Mouse (Mus musculus) olfactory bulb, adult 2 months (tissue): ENCODE measurements at regions not wholly inside any gene's neighbourhood (a gene's known extent, or its start where the extent isn't known, plus 50 kb on each side); places are given as distances from the start of the nearest gene placed in this dataset.

Source experiments
- H3K27ac ChIP-seq: fragments of 200-500 bp; 2 replicates; pipeline ENCODE4 v1.5.1; 2012; ENCODE audit warnings: low read depth, low read length; ENCODE audit not compliant: insufficient read depth
- H3K4me1 ChIP-seq: fragments of 200-500 bp; 2 replicates; pipeline ENCODE4 v1.6.1; 2012; ENCODE audit warnings: low read length; ENCODE audit not compliant: control insufficient read depth, insufficient read depth
- H3K4me3 ChIP-seq: fragments of 200-500 bp; 2 replicates; pipeline ENCODE4 v1.5.1; 2012; ENCODE audit warnings: mild to moderate bottlenecking, low read depth, low read length, moderate library complexity; ENCODE audit not compliant: insufficient read depth
- CTCF ChIP-seq: fragments of 200-500 bp; IDR thresholded peaks from 2 replicates; pipeline ENCODE4 v1.5.1; 2012; ENCODE audit warnings: low read depth, mild to moderate bottlenecking, low read length, moderate library complexity; ENCODE audit not compliant: insufficient read depth
- POLR2A ChIP-seq: fragments of 200-500 bp; IDR thresholded peaks from 2 replicates; pipeline ENCODE4 v1.6.1; 2012; ENCODE audit warnings: mild to moderate bottlenecking, low read depth, low read length, moderate library complexity; ENCODE audit not compliant: insufficient read depth
- WGBS: fragments of 180-500 bp; shearing (Covaris S2); methylation state at CpG from one replicate; pipeline ENCODE4 v1.1.7; 2018; 5-methylcytosine and 5-hydroxymethylcytosine counted together

DNA sequence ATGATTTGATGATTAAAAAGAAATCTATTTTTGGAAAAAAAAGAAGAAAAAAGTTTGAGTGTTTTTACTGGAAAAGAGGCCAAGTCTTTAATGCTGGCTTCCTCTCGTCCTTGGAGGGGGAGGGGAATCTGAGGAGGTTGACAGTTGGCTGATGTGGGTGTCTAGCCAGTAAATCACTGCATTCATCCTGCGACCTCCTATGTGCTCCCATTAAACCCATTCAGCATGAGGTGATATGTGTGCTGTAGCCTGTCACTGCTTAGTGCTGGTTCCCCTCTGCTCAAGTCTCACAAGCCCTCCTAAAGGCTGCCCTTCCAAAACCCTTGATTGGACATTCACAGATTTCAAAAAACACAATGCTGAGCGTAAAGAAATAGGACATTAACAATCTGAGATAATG lies 68.7 kb downstream of the Atoh1 start:
- Histone ChIP-seq H3K27ac (no peak overlapping the region), H3K4me1 (peaks cover 4% of the 10 kb centered on the region; the same call in 1 of the 2 replicates), H3K4me3 (no peak overlapping the region)
- 51% methylated on average over 3 of the region's 3 CpGs for WGBS
- TF ChIP-seq POLR2A: no peak
- TF ChIP-seq CTCF: no peak

DNA sequence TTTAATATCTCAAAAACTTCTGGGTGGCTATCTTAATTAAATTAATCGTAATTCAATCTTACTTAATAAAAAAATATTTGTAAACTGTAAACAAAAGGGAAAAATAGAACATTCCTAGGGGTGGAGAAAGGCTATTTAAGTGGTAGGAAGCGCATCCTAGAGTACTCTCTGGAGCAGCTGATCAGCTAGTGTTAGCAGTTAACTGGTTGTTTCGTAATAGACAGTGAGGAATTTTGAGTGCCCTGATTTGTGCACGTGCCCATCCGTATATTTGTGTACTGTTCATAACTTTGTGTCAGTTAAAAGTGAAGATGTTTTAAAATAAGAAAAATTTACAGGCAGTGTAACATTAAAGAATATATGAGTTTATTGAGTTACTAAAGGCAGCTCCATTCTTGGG lies 69.9 kb downstream of the Atoh1 start:
- Histone ChIP-seq H3K27ac (no peak overlapping the region), H3K4me3 (no peak overlapping the region), H3K4me1 (peaks cover 4% of the 10 kb centered on the region; the same call in 1 of the 2 replicates)
- 48% methylated on average over 5 of the region's 5 CpGs for WGBS
- TF ChIP-seq POLR2A (no peak), CTCF (no peak)

DNA sequence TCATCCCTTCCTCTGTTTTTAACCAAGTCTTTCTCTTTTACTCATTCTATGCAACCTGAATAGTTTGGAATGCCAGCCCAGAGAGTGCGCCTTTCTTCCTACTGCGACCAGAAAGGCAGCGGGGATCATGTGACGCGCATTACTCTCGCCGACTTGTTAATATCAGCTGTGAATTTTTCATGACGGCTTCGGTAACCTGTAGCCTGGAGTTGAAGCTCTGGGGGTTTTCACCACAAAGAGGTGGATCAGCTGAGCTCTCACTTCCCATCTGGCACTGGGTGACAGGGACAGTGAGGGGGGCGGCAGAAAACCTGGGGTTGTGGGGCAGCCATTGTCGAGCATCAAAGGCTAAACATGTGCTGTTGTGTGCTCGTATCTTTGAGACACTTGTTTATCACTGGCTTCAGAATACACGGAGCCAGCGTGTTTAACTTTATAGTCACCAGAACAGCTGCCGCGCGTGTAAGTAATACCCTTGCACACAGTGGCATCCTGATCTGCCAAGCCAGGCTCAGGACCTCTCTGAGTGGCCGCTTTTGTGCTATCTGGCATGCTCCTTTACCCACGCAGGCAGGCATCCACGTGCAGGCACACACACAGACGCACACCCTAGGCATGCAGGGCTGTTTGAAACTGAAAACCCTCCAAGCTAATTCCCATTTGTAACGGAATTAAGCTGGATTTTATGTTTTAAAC lies 70.5 kb downstream of the Atoh1 start:
- H3K4me3 ChIP-seq: peak overlapping the region; percentile 23

DNA sequence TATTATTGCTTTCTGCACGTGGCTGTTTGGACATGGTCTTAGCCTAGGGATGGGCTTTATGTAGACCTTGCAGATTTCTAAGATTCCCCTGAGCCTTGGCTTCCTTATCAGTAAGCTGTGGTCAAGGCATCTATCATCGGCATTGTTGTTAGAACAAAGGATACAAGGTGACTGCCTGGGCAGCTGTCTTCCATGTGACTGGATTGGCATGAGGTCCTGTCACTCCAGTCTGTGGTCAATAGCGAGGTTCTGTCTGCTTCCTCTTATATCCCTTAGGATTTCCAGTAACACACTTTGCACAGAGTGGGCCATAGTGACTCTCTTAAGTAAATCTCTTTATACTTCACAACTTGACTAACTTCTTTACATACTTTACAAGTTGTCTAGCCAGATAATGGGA lies 72.0 kb downstream of the Atoh1 start:
- Histone ChIP-seq H3K4me1 (peaks cover 4% of the 10 kb centered on the region; the same call in 1 of the 2 replicates), H3K27ac (no peak overlapping the region), H3K4me3 (no peak overlapping the region)
- TF ChIP-seq POLR2A (no peak), CTCF (no peak)
- 73% methylated on average over 3 of the region's 3 CpGs for WGBS

More for the DNA sequence above, 70.5 kb downstream of the Atoh1 start:
- 3% methylated on average over 22 of the region's 22 CpGs for WGBS
- peaks cover 4% of the 10 kb centered on the region; the same call in 1 of the 2 replicates for H3K4me1 ChIP-seq
- no peak for TF ChIP-seq CTCF
- no peak for TF ChIP-seq POLR2A
- no peak overlapping the region for H3K27ac ChIP-seq

DNA sequence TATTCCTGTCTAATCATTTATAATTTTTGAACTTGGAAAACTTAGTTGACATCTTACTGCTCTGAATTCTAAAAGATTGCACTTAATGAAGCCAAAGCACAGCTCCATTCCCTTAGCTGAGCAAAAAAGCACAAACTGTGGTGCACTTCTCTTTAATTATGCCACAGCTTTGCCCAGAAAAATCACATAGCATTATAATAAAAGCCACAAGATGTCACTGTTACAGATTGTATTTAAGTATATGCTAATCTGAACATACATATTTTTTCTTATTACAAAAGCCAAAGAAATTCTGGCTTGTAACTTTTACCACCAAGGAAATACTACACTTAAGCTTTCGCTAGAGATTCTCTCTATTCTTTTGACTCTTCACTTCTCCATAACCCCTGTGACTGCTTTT lies 86.2 kb downstream of the Atoh1 start:
- TF ChIP-seq CTCF (no peak), POLR2A (no peak)
- H3K27ac ChIP-seq: no peak overlapping the region
- 89% methylated on average over 1 of the region's 1 CpGs for WGBS
- H3K4me1 ChIP-seq: no peaks in the 10 kb centered on the region
- no peak overlapping the region for H3K4me3 ChIP-seq

DNA sequence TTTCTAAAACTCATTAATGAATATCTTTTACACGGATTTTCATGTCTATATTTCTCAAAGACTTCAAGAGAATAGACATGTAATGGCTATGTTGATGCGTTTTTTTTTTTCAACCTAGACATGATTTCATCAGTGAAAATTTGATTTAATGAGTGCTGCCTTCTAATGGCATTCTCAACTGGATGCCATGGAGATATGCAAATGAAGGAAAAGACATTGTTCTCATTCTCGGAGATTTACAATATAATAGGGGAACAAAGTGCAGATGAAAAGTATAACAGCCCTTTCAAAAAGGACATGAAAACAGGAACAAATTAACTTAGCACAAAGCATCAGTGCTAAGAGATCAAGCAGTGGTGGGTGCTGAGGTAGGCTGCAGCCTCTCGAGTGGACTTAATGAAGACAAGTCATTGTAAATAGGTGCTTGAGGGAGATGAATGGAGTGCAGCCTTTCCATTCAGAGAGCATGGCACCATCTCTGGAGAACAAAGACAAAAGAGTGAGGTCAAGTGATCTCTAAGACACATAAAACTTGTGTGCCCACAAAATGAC lies 120.2 kb downstream of the Atoh1 start:
- 30% methylated on average over 4 of the region's 4 CpGs for WGBS

DNA sequence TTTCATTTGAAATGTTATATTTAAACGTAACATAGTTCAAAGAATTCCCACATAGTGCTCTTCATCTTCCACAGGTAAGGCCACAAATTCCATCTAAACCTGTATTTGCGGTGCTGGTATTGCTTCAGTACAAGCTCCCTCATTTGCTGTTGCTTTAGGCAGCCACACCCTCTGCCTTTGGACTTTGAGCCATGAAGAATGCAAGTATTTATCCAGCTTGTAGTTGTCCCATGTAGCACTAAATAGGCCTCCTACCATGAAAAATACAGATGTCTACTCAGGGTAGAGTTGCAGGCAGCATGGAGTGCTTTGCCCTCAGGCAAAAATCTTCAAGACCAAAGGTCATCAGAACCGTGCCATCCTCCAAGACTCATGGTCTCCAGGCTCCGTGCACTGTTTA lies 134.0 kb downstream of the Atoh1 start:
- H3K4me1 ChIP-seq: no peaks in the 10 kb centered on the region
- no peak overlapping the region for H3K4me3 ChIP-seq
- TF ChIP-seq CTCF (no peak), POLR2A (no peak)
- no peak overlapping the region for H3K27ac ChIP-seq
- 78% methylated on average over 4 of the region's 4 CpGs for WGBS

More for the DNA sequence above, 120.2 kb downstream of the Atoh1 start:
- H3K27ac ChIP-seq: no peak overlapping the region
- H3K4me1 ChIP-seq: no peaks in the 10 kb centered on the region
- H3K4me3 ChIP-seq: no peak overlapping the region
- TF ChIP-seq POLR2A: no peak
- TF ChIP-seq CTCF: no peak

DNA sequence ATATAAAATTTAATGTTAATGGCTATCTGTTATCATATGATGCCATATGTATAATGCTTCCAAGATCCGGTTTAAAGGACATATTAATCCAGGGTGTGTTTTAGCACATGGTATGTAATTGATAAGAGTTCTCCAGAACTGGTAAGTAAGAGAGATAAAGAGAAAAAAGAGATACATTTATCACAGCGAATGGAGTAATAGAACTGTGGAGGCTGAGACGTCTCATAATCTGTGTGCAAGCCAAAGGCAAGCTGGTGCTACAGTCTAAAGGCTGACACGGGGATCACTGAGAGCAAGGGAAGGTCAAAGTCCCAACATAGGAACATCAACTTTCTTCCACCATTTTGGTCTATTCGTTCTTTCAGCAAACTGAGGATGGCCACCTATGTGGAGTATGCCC lies 146.0 kb upstream of the Smarcad1 start:
- WGBS: 87% methylated on average over 5 of the region's 5 CpGs
- no peak overlapping the region for H3K4me3 ChIP-seq
- H3K27ac ChIP-seq: no peak overlapping the region
- TF ChIP-seq CTCF (no peak), POLR2A (no peak)
- H3K4me1 ChIP-seq: no peaks in the 10 kb centered on the region
